Mouse (Mus musculus): ENCODE results near the gene Rnf186.

The Rnf186 gene

DNA sequence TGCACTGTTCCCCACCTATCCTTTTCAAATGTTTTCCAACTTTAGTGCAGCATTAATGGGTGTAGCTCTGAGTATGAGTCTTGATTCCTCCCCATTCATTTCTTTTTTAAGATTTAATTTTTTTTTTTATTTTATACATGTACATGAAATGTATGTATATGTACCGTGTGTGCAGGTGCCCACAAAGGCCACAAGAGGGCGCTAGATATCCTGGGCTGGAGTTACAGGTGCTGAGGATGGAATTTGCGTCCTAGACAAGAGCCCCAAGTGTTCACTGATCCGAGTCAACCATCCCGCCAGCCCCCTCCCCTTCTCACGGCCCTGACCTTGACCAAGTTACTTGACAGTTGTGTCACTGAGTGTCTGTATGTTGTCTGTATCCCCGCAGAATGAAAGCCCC lies 17.8 kb downstream of the Rnf186 start:
- POLR2A ChIA-PET, result interaction anchor here in 2 of 4 experiments (0.9 to 2.7 kb wide), 2 partner anchors 13 to 23 kb away, joined by 3 to 11 read pairs; no protein-coding TSS in a partner anchor
- CTCF ChIA-PET, result interaction anchor here in 3 of 4 experiments (0.8 to 1.0 kb wide), 3 partner anchors 11 to 30 kb away, joined by 3 to 7 read pairs (median 4); no protein-coding TSS in a partner anchor

DNA sequence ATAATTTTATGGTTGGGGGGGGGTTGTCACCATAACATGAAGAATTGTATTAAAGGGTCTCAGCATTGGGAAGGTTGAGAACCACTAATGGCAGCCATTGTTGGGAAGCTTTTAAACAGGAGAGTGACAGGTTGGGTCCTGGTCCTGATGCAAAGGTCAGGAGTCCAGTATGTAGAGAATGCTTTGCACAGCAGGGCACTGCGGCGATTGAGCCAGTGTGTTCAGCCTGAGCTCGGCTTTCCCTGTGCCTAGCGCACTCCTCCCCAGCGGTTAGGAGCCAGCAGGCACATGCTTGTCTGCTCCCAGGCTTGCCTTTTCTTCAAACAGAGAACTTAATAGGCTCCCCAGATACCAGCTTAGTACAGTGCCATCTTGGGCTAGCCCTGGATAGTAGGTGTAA lies 19.4 kb downstream of the Rnf186 start:
- ChIA-PET CTCF (interaction anchor here in 3 of 4 experiments (0.5 to 2.2 kb wide), 5 partner anchors 8 to 303 kb away, joined by 3 to 13 read pairs (median 4); no protein-coding TSS in a partner anchor), POLR2A (interaction anchor here in 1 of 4 experiments (2.3 to 2.7 kb wide), 2 partner anchors 12 to 21 kb away, joined by 11 read pairs; no protein-coding TSS in a partner anchor)

DNA sequence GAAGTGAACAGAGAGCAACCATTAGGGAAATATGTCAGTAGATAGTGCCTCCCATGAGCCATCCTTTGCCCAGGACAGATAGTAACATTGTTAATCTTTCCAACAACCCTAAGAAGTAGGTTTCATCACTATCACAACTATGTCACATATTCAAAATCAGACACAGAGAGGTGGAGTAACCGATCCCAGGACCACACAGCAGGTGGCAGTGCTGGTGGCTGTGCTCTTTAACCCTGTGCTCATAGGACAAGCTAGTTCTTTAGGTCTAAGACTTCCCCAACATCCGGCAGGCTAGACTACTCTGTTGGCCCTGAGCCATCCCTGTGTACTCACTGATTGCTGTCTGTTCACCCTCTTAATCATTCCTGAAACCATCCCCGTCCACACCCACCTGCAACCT lies 27.5 kb downstream of the Rnf186 start:
- POLR2A ChIA-PET, result interaction anchor here in 1 of 4 experiments (2.0 kb wide), 1 partner anchor 13 kb away, joined by 8 read pairs; no protein-coding TSS in a partner anchor
- CTCF ChIA-PET, result interaction anchor here in 2 of 4 experiments (0.6 to 2.9 kb wide), 11 partner anchors 8 to 447 kb away, joined by 3 to 14 read pairs (median 3); no protein-coding TSS in a partner anchor

DNA sequence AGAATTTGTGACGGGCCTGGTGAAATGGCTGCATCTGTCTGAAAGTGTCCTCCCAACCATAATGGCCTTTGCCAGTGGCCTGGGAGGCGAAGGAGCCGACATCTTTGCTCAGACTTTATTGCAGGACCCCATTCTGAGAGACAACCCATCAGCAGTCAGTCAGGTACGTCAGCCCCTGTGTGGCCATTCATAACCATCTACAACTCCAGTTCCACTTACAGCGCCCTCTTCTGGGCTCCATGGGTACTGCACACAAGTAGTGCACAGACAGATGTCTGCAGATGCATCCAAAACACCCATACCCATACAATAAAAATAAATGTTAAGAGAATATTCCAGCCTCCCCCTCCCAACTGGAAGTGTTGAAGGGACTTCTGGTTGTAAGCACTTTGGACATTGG lies 29.5 kb downstream of the Rnf186 start:
- CTCF ChIA-PET, result interaction anchor here (0.6 to 2.9 kb wide), 20 partner anchors 8 to 1416 kb away, joined by 3 to 14 read pairs (median 4); no protein-coding TSS in a partner anchor

DNA sequence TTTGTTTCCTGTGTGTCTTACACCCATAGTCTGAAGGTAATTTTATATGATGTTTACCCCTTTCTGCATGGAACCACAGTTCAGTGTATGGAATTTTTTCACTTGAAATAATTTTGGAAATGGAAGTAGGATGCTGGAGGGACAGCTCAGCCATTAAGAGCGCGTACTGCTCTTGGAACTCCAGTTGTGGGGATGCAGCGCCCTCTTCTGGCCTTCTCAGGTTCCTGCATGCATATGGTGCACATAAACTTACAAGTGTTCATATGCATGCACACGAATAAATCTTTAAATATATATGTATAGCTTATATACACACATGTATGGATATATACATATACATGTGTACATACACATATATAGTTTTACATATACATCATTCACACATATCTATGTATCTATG lies 30.2 kb downstream of the Rnf186 start:
- ChIA-PET CTCF (interaction anchor here (0.6 to 3.2 kb wide), 16 partner anchors 10 to 1416 kb away, joined by 3 to 13 read pairs (median 4); partner anchors contain the start of gene Gm13030 (in 1 of the 4)), POLR2A (interaction anchor here in 2 of 4 experiments (0.6 to 4.8 kb wide), 8 partner anchors 9 to 291 kb away, joined by 3 to 62 read pairs (median 4); partner anchors contain the start of gene Tmco4 (in 2 of the 2))

More for the DNA sequence above, 29.5 kb downstream of the Rnf186 start:
- POLR2A ChIA-PET, result interaction anchor here in 2 of 4 experiments (0.6 to 3.4 kb wide), 5 partner anchors 9 to 75 kb away, joined by 3 to 27 read pairs (median 3); partner anchors contain the start of gene Tmco4 (in 1 of the 2)

DNA sequence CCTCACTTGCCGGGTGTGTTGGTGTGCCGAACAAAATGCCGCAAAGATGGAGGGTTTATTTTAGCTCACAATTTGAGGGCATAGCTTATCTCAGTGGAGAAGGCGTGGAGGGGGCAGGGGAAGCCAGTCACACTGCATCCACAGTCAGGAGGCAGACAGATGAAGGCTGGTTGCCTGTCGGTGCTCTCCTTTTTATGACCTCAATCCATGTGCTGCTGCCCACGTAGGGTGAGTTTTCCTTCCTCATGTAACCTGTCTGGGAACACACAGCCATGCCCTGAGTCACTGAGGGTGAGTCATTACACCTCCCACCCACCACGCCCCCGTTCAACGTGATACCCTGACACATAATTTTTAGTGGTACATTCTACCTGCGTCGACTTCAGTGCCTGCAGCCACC lies 31.7 kb downstream of the Rnf186 start:
- POLR2A ChIA-PET, result interaction anchor here in 2 of 4 experiments (0.7 to 4.8 kb wide), 10 partner anchors 9 to 66 kb away, joined by 3 to 62 read pairs (median 6); partner anchors contain the start of gene Tmco4 (in 2 of the 2)
- CTCF ChIA-PET, result interaction anchor here in 3 of 4 experiments (0.6 to 3.2 kb wide), 6 partner anchors 8 to 264 kb away, joined by 3 to 13 read pairs (median 3); no protein-coding TSS in a partner anchor

DNA sequence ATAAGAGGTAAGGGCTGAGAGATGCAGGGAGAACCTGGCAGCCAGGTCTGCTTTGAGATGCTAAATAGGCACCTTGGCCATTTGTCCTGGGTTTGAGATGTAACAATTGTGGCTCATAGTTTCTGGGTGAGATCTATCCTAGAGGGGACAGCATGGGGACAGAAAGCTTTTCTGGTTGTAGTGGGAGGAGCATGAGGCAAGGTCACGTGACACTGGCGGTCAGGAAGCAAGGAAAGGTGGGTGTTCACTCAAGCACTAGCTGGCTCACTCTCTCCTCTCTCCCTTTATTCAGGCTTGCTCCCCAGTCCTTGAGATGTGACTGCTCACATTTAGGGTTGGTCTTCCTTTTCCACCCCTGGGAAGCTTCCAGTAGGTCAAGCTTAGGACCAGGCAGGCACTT lies 34.1 kb downstream of the Rnf186 start:
- ChIA-PET CTCF (interaction anchor here (0.5 to 2.1 kb wide), 24 partner anchors 10 to 144 kb away, joined by 3 to 13 read pairs (median 4); no protein-coding TSS in a partner anchor), POLR2A (interaction anchor here in 3 of 4 experiments (0.5 to 4.8 kb wide), 21 partner anchors 7 to 1407 kb away, joined by 3 to 62 read pairs (median 4); partner anchors contain the start of genes Minos1 (in 1 of the 3), Tmco4 (in 1 of the 3) and Usp48 (in 1 of the 3))

DNA sequence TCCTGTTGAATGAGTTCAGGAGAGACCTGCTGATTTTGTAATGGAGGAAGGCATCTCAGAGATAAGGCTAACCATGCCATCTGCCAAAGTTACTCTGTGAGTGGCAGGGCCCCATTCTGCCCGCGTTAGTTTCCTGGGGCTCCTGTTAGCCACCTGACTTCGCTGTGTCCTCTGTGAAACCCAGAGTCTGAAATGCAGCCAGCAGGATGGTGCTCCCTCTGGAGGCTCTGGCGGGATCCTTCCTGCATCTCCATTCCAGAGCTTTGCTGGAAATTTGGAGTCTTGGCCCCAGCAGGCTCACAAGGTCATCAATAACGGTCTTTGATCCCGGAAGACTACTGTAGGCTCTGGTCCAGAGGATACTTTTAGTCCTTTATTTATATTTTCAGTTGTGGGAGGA lies 34.5 kb downstream of the Rnf186 start:
- POLR2A ChIA-PET, result interaction anchor here in 3 of 4 experiments (0.5 to 4.8 kb wide), 20 partner anchors 7 to 1408 kb away, joined by 3 to 62 read pairs (median 4); partner anchors contain the start of genes Minos1 (in 1 of the 3), Tmco4 (in 1 of the 3) and Usp48 (in 1 of the 3)
- CTCF ChIA-PET, result interaction anchor here (0.5 to 2.1 kb wide), 21 partner anchors 11 to 966 kb away, joined by 3 to 8 read pairs (median 3); no protein-coding TSS in a partner anchor

DNA sequence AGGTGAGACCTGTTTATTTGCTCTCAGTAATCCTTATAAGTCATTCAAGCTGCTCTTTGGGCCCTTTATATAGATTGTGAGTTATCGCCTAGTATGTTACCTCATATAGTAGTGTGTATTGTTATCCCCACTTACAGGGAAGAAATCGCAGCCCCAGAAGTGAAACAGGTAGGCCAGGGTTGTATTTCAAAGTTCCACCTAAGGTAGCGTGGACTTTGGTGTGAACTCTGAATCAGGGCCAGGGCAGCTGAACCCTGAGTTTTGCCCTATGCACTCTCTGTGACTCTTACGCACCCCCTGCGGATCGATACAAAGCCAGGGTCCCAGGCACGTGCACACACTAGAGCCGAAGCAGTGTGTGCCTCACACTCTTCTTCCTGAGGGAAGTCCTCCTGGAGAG lies 37.2 kb downstream of the Rnf186 start:
- ChIA-PET POLR2A (interaction anchor here in 2 of 4 experiments (0.6 to 5.2 kb wide), 7 partner anchors 9 to 126 kb away, joined by 3 to 62 read pairs (median 3); partner anchors contain the start of gene Tmco4 (in 2 of the 2)), CTCF (interaction anchor here in 3 of 4 experiments (0.6 to 1.5 kb wide), 4 partner anchors 8 to 306 kb away, joined by 3 to 6 read pairs (median 3); partner anchors contain the start of gene Otud3 (in 1 of the 3))

DNA sequence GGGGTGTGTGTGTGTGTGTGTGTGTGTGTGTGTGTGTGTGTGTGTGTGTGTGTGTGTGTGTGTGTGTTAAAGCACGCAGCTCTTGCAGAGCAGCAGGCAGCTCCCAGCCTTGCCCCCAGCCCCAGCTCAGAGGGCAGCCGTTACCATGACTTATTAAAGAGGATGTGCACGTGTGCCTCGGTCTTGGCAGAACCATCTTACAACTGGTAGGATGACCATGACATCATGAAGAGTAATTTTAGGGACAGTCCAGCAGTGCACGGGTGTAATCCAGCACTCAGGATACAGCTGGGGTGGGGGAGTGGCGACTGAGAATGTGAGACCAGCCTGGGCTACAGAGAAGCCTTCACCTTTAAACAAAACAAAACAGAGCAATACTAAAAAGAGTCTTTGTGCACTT lies 38.3 kb downstream of the Rnf186 start:
- CTCF ChIA-PET, result interaction anchor here (0.5 to 1.5 kb wide), 6 partner anchors 9 to 1088 kb away, joined by 3 to 6 read pairs (median 3); partner anchors contain the start of gene Otud3 (in 1 of the 4)
- POLR2A ChIA-PET, result interaction anchor here in 3 of 4 experiments (0.6 to 5.2 kb wide), 6 partner anchors 10 to 773 kb away, joined by 3 to 62 read pairs (median 3); partner anchors contain the start of gene Tmco4 (in 1 of the 3)

DNA sequence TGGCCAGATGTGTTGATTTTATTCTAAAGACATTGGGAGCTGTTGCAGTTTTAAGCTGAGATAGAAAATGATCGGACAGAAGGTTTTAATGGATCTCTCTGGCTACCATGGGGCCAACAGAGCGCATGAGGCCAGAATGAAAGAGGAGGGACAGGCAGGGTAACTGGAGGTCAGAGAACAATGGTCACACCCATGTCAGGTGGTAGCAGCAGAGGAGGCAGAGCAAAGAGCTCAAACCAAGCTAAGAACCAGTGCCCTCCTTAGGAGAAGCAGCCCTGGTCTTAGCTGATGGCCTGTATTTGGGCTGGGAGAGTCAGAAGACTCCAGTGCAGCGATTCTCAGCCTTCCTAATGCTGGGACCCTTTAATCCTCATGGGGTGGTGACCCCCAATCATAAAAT lies 40.4 kb downstream of the Rnf186 start:
- CTCF ChIA-PET, result interaction anchor here in 2 of 4 experiments (0.6 to 2.4 kb wide), 14 partner anchors 9 to 604 kb away, joined by 3 to 14 read pairs (median 4); no protein-coding TSS in a partner anchor
- POLR2A ChIA-PET, result interaction anchor here (0.5 to 5.2 kb wide), 57 partner anchors 7 to 973 kb away, joined by 3 to 62 read pairs (median 5); partner anchors contain the start of genes Tmco4 (in 3 of the 4), Akr7a5 (in 1 of the 4), Htr6 (in 1 of the 4) and Minos1 (in 1 of the 4)

DNA sequence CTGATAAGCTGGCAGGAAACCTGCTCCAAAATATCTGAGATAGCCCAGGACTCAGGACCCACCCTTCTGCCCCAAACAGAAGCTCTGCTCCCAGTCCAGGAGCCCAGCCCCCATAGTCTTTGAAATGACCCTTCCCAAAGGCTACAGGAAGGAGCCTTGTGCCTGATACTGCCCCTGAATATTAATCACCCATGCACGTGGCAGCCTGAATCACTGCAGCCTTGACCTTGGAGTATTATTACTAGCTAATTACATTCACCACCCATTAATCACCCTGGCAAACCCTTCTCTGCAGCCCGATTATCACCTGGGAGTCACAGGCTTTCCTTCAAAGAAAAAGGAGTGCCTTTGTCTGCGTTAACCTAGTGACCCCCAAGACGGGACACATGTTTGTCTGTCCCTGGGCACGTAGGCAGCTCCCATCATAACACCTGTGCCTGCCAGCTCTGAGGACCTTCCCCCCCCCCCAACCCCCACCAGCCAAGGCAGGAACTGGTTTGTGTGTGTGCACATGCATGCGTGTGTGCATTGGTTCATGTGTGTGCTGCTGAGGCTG lies 41.1 kb downstream of the Rnf186 start:
- ChIA-PET CTCF (interaction anchor here in 3 of 4 experiments (0.6 to 2.4 kb wide), 16 partner anchors 10 to 636 kb away, joined by 3 to 14 read pairs (median 4); no protein-coding TSS in a partner anchor), POLR2A (interaction anchor here in 3 of 4 experiments (0.6 to 5.2 kb wide), 54 partner anchors 9 to 1358 kb away, joined by 3 to 62 read pairs (median 5); partner anchors contain the start of genes Tmco4 (in 3 of the 3), Akr7a5 (in 1 of the 3), Minos1 (in 1 of the 3) and Otud3 (in 1 of the 3))

DNA sequence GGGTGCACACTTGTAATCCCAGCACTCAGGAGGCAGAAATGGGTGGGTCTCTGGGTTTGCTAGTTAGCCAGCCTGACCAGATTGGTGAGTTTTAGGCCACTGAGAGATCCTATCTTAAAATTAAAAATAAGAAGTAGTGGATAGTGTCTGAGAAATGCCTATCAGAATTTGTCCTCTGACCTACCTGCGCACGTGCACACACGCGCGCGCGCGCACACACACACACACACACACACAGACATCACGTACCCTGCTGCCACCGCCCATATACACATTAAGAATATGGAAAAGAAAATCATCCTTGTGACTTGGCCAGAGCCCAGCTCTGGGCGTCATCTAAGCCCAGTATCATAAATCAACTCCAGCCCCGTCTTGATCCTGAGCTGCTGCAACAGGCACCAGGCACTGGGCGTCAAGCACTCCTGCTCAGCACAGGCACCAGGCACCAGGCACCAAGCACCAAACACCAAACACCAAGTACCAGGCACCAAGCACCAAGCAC lies 44.3 kb downstream of the Rnf186 start:
- CTCF ChIA-PET, result interaction anchor here in 1 of 4 experiments (1.0 kb wide), 1 partner anchor 11 kb away, joined by 3 read pairs; no protein-coding TSS in a partner anchor
- POLR2A ChIA-PET, result no interaction called here

DNA sequence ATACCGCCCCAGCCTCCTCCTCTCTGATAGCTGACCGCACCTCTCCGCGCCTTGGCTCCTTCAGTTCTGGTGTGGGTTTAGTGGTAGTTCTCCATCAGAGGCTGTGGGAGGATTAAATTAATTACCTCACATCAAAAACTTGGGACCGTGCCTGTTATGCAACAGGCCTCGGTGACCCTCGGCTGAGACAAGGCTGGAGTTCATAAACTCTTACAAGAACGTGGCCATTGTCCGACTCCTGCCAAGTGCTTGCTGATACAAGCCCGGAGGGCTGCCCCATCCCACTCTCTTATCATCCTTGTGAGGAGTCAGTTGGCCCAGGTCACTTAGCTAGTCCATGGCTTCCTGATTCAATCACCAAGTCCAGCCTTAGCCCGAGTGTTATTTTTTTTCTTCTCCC lies 46.4 kb downstream of the Rnf186 start:
- CTCF ChIA-PET, result interaction anchor here in 1 of 4 experiments (1.1 kb wide), 1 partner anchor 12 kb away, joined by 3 read pairs; no protein-coding TSS in a partner anchor
- POLR2A ChIA-PET, result no interaction called here

DNA sequence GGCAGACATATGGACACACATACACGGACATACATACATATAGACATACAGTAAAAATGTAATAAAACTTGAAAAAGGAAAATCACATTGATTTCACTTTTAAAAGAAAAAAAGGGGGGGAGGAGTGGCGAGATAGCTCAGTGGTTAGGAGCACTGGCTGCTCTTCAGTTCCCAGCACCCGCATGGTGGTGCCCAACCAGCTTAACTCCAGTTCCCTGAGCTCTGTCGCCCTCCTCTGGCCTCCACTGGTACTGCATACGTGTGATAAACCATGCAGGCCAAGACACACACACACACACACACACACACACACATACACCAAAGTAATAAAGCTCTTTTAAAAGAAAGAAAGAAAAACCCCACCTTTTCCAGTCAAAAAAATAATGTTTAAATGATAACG lies 47.9 kb downstream of the Rnf186 start:
- POLR2A ChIA-PET, result interaction anchor here in 3 of 4 experiments (0.8 to 1.4 kb wide), 7 partner anchors 8 to 244 kb away, joined by 3 to 10 read pairs (median 4); no protein-coding TSS in a partner anchor
- CTCF ChIA-PET, result interaction anchor here (0.5 to 1.9 kb wide), 55 partner anchors 9 to 1660 kb away, joined by 3 to 19 read pairs (median 4); partner anchors contain the start of genes Htr6 (in 1 of the 4), Pink1 (in 1 of the 4), Rnf186 (in 1 of the 4) and Tmco4 (in 1 of the 4)
